Mouse (Mus musculus): Measurements from ENCODE around the gene Slc25a35. TPM values are rescaled to one million over a fixed set of nuclear protein-coding genes. Genes with fewer than 3 reads are reported as not detected.
A peak's percentile ranks its signal among the peaks of the same experiment; 100 is the strongest.
"Not testable (repeated sequence)": the region's sequence is repeated elsewhere in the genome, so short reads cannot be mapped to it uniquely, and the experiment has no call there.

The Slc25a35 gene
- total RNA-seq (2014; rRNA removed) (1.3 and 1.4 TPM in 2 replicates), polyA plus RNA-seq (2015; fragmentation: Nextera tagmentation; extraction: Ambion mirVana) (1.3 and 1.4 TPM in 2 replicates)

- Histone ChIP-seq H3K27ac (ENCODE audit: low read depth, low read length) (no peak within 1 kb of the TSS), H3K36me3 (ENCODE audit: insufficient read depth) (no peaks in the 10 kb centered on the region), H3K4me2 (ENCODE audit: low read depth) (peak within 1 kb of the TSS; percentile 92), H3K4me1 (ENCODE audit: insufficient read depth) (no peaks in the 10 kb centered on the region; the same call in 1 of the 2 replicates), H3K9me3 (ENCODE audit: low read length) (no peaks in the 10 kb centered on the region), H3K9ac (peak within 1 kb of the TSS; percentile 64), H3K4me3 (ENCODE audit: low read depth, low read length) (peak within 1 kb of the TSS; percentile 67), H3K27me3 (ENCODE audit: insufficient read depth, low read length) (no peaks in the 10 kb centered on the region)
- peak; percentile 92 for DNase-seq
- ATAC-seq = peak; percentile 99
- 1% methylated on average over 50 of the region's 50 CpGs for WGBS
- peak; percentile 41; the same call in 1 of the 2 replicates for TF ChIP-seq CTCF (IDR thresholded peaks at IDR 0.05; ENCODE audit: low read depth)
Measured at GRCm38 (mm10) chr11:68967337-68968282, at the start of gene Slc25a35. Gene Slc25a35 (plus strand): TSS chr11:68968131.

DNA sequence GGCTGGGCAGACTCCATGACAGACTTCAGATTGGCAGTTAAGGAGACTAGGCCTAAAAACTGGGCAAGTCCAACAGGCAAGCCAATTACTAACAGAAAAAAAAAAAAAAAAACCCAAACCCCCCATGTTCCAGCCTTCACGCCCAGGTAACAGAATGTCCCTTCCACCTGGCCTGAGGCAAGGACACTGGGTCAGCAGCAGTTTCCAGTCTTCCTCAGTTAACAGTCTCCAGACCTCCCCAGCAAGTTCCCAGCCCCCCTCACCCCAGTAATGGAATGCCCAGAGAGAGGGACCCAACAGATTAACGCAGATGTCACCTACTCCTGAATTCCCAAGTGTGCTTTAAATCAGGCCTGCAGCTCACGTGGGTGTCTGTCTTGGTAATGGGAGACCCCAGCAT is 44.7 kb upstream of the Slc25a35 start:
- no peak overlapping the region for H3K27ac ChIP-seq (ENCODE audit: low read depth, low read length)
- H3K9ac ChIP-seq = no peak overlapping the region
- H3K4me3 ChIP-seq (ENCODE audit: low read depth, low read length) = no peak overlapping the region
- H3K9me3 ChIP-seq (ENCODE audit: low read length) = no peaks in the 10 kb centered on the region
- no peak for TF ChIP-seq CTCF (IDR thresholded peaks at IDR 0.05; ENCODE audit: low read depth)
- H3K4me2 ChIP-seq (ENCODE audit: low read depth) = no peak overlapping the region
- no peaks in the 10 kb centered on the region for H3K36me3 ChIP-seq (ENCODE audit: insufficient read depth)
- no peaks in the 10 kb centered on the region for H3K4me1 ChIP-seq (ENCODE audit: insufficient read depth)
- DNase-seq = no peak
- H3K27me3 ChIP-seq (ENCODE audit: insufficient read depth, low read length) = no peaks in the 10 kb centered on the region
- no peak for ATAC-seq
- WGBS = 63% methylated on average over 3 of the region's 3 CpGs

DNA sequence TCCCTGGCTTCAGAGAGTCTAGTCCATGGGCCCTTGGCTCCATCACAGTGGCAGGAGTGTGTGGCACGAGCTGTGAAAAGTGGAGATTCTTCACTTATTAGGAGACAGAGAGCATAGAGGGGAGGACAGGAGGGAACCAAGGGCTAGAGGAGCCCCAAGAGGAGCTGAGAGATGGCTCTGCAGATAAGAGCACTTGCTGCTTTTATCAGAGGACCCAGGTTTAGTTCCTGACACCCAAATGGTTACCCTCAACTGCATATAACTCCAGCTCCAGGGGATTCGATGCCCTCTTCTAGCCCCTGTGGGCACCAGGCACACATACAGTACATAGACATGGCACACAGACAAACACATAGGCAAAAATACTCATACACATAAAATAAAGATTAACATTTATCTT is 43.2 kb upstream of the Slc25a35 start:
- Histone ChIP-seq H3K9ac (no peak overlapping the region), H3K4me3 (ENCODE audit: low read depth, low read length) (no peak overlapping the region), H3K27me3 (ENCODE audit: insufficient read depth, low read length) (no peaks in the 10 kb centered on the region), H3K27ac (ENCODE audit: low read depth, low read length) (no peak overlapping the region), H3K4me1 (ENCODE audit: insufficient read depth) (no peaks in the 10 kb centered on the region), H3K36me3 (ENCODE audit: insufficient read depth) (no peaks in the 10 kb centered on the region), H3K4me2 (ENCODE audit: low read depth) (no peak overlapping the region), H3K9me3 (ENCODE audit: low read length) (no peaks in the 10 kb centered on the region)
- ATAC-seq = no peak
- DNase-seq = no peak
- no peak for TF ChIP-seq CTCF (IDR thresholded peaks at IDR 0.05; ENCODE audit: low read depth)
- 88% methylated on average over 2 of the region's 2 CpGs for WGBS

DNA sequence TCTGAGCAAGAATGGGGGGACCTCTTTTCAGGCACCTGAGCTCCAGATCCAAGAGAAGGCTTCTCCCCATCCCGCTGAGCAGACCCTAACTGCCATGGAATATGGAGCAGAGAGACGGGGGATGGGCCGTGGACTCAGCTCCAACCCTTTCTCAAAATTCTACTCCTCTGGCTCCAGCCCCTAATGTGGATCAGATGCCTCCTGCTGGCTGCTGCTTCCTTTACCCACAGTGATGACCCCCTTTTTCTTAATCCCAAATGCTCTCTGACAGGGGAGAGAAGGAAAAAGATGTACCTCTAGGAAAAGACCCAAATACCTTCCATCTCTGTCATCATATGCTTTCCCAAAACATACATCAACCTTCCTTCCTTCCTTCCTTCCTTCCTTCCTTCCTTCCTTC is 41.0 kb upstream of the Slc25a35 start, which contains the start of gene Odf4:
Gene Odf4, minus strand, starts transcription at position 101 of the 400 bp plus-strand sequence.
- no peak for DNase-seq
- no peak for TF ChIP-seq CTCF (IDR thresholded peaks at IDR 0.05; ENCODE audit: low read depth)
- Histone ChIP-seq H3K36me3 (ENCODE audit: insufficient read depth) (no peaks in the 10 kb centered on the region), H3K4me2 (ENCODE audit: low read depth) (no peak within 1 kb of the TSS), H3K4me3 (ENCODE audit: low read depth, low read length) (no peak within 1 kb of the TSS), H3K9ac (no peak within 1 kb of the TSS), H3K27ac (ENCODE audit: low read depth, low read length) (no peak within 1 kb of the TSS), H3K27me3 (ENCODE audit: insufficient read depth, low read length) (no peaks in the 10 kb centered on the region), H3K9me3 (ENCODE audit: low read length) (no peaks in the 10 kb centered on the region), H3K4me1 (ENCODE audit: insufficient read depth) (no peaks in the 10 kb centered on the region)
- ATAC-seq = no peak
- WGBS = 79% methylated on average over 3 of the region's 3 CpGs

GRCm38 (mm10) chr11:68929947-68930346 is 38.0 kb upstream of the Slc25a35 start:
- TF ChIP-seq CTCF (IDR thresholded peaks at IDR 0.05; ENCODE audit: low read depth) = no peak
- Histone ChIP-seq H3K27me3 (ENCODE audit: insufficient read depth, low read length) (no peaks in the 10 kb centered on the region), H3K4me2 (ENCODE audit: low read depth) (no peak overlapping the region), H3K36me3 (ENCODE audit: insufficient read depth) (no peaks in the 10 kb centered on the region), H3K9ac (no peak overlapping the region), H3K4me1 (ENCODE audit: insufficient read depth) (no peaks in the 10 kb centered on the region), H3K27ac (ENCODE audit: low read depth, low read length) (no peak overlapping the region), H3K4me3 (ENCODE audit: low read depth, low read length) (no peak overlapping the region), H3K9me3 (ENCODE audit: low read length) (no peaks in the 10 kb centered on the region)
- WGBS = 79% methylated on average over 6 of the region's 6 CpGs
- DNase-seq (no peak), ATAC-seq (no peak)

GRCm38 (mm10) chr11:68933885-68934507 is 33.9 kb upstream of the Slc25a35 start:
- DNase-seq (peak; percentile 4), ATAC-seq (peak; percentile 60; the same call in 1 of the 2 replicates)
- 68% methylated on average over 5 of the region's 5 CpGs for WGBS
- H3K4me3 ChIP-seq (ENCODE audit: low read depth, low read length) = no peak overlapping the region
- H3K27me3 ChIP-seq (ENCODE audit: insufficient read depth, low read length) = no peaks in the 10 kb centered on the region
- H3K4me1 ChIP-seq (ENCODE audit: insufficient read depth) = peaks cover under 1% of the 10 kb centered on the region; the same call in 1 of the 2 replicates
- H3K36me3 ChIP-seq (ENCODE audit: insufficient read depth) = no peaks in the 10 kb centered on the region
- no peaks in the 10 kb centered on the region for H3K9me3 ChIP-seq (ENCODE audit: low read length)
- no peak overlapping the region for H3K27ac ChIP-seq (ENCODE audit: low read depth, low read length)
- no peak; the same call in 1 of the 2 replicates for TF ChIP-seq CTCF (IDR thresholded peaks at IDR 0.05; ENCODE audit: low read depth)
- H3K4me2 ChIP-seq (ENCODE audit: low read depth) = no peak overlapping the region
- H3K9ac ChIP-seq = no peak overlapping the region

GRCm38 (mm10) chr11:68936951-68937350 is 31.0 kb upstream of the Slc25a35 start:
- not testable (repeated sequence) for DNase-seq; H3K27ac ChIP-seq (ENCODE audit: low read depth, low read length); H3K9ac ChIP-seq; H3K9me3 ChIP-seq (ENCODE audit: low read length); H3K36me3 ChIP-seq (ENCODE audit: insufficient read depth); H3K4me3 ChIP-seq (ENCODE audit: low read depth, low read length); H3K27me3 ChIP-seq (ENCODE audit: insufficient read depth, low read length); H3K4me1 ChIP-seq (ENCODE audit: insufficient read depth); H3K4me2 ChIP-seq (ENCODE audit: low read depth); ATAC-seq
- 89% methylated on average over 4 of the region's 4 CpGs for WGBS

Data from forebrain, postnatal 0 days (tissue).